Mouse (Mus musculus) monocyte, adult 5-6 weeks (primary cell): ENCODE data around the gene Lrrc46. TPM values are rescaled to one million over a fixed set of nuclear protein-coding genes. Genes with fewer than 3 reads are reported as not detected.

ENCODE experiments used
- ATAC-seq: fragments of 153-309, 156-312 bp; replicated peaks from 2 replicates; pipeline ENCODE4 v1.8.0; 2017; ENCODE audit warnings: mild to moderate bottlenecking; ENCODE audit not compliant: low TSS enrichment, insufficient number of reproducible peaks, severe bottlenecking, poor library complexity, low FRiP score
- total RNA-seq: library from RNA; stranded (forward); fragments of 200-1000, 200-491, 200-594 nt; gene quantifications from 3 replicates; pipeline ENCODE4 v1.2.3, GENCODE M21; 2017

Lrrc46 gene
- total RNA-seq, 1 experiment from 2014 or later = not detected

DNA sequence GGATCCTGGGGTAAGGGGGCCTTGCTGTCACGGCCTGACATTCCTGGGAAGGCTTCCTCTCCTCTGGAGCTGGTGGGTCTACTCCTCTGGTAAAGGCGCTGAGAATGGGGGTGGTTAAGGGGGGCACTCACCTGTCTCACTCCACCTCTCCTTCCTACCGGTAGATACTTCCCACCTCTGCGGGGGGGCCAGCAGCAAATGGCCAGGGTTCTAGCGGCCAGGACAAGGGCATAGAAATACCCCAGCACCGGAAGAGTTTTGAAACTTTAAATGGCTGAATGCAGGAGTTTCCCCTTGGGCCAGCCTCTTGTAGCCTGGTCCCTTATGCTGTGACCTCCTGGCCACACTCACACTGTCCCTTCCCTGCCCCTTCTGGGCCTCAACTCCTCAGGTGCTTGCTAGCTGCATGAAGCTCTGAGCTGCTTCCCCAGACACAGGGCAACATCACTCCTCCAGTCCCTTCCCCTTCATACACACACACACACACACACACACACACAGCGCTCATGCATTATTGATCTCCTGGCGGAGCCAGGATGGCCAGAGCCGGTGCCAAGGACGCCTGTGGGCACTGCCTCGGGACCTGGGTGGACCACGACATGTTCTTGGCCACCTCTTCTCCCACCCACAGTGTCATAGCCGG, 9.9 kb upstream of the Lrrc46 start:
- no peak; the same call in 1 of the 2 replicates for ATAC-seq

GRCm38 (mm10) chr11:97050216-97050943, 9.2 kb upstream of the Lrrc46 start, which contains the start of gene Osbpl7:
Osbpl7 (plus strand) TSS chr11:97050628.
- ATAC-seq = peak; percentile 54

GRCm38 (mm10) chr11:97049492-97050085, 8.4 kb upstream of the Lrrc46 start:
- no peak for ATAC-seq

GRCm38 (mm10) chr11:97048090-97048650, 7.0 kb upstream of the Lrrc46 start:
- ATAC-seq = no peak

DNA sequence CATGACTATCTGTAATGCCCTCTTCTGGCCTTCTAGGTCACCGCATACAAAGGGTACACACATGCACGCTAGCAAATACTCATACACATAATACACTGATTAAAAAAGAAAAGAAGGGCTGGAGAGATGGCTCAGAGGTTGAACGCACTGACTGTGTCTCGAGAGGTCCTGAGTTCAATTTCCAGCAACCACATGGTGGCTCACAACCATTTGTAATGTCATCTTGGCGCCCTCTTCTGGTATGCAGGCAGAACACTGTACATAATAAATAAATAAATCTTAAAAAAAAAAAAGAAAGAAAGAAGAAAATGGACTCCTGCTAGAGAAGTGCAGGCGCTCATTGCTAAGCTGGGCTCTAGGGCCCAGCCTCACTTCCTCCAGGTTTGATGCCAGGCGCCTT, 4.7 kb upstream of the Lrrc46 start:
- ATAC-seq = no peak

- ATAC-seq = no peak
Measured at GRCm38 (mm10) chr11:97044902-97045301, 3.7 kb upstream of the Lrrc46 start.

DNA sequence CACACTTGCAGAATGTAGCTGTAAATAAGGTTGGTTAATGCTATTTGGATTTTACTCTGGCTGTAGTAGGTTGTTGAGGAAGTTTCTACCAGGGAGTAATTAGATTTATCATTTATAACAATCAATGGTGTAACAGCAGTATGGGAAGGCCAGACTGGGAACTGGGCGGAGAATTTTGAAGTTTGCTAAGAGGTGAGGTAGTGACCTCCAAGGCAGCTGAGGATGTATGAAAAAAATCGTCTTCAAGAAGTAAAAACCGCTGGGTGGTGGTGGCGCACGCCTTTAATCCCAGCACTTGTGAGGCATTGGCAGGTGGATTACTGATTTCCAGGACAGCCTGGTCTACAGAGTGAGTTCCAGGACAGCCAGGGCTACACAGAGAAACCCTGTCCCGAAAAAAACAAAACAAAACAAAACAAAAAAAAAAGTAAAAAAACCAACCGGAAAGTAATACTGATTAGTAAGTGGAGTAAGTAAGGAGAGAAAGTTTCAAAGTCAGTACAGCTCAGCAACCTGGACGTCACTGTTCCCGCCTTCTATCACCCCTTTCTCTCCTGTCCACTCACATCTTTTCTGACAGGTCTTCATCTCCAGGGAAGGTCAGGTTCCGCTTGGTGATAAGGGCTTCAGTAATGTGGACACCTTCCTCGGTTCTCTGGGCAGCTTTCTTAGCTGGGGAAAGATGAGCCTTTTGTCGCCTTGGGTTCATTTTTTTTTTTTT, 746 bp downstream of the Lrrc46 start:
- ATAC-seq = no peak

- no peak for ATAC-seq
Measured at GRCm38 (mm10) chr11:97038881-97039280, 2.3 kb downstream of the Lrrc46 start.

- no peak for ATAC-seq
Measured at GRCm38 (mm10) chr11:97036141-97036540, 5.1 kb downstream of the Lrrc46 start.

DNA sequence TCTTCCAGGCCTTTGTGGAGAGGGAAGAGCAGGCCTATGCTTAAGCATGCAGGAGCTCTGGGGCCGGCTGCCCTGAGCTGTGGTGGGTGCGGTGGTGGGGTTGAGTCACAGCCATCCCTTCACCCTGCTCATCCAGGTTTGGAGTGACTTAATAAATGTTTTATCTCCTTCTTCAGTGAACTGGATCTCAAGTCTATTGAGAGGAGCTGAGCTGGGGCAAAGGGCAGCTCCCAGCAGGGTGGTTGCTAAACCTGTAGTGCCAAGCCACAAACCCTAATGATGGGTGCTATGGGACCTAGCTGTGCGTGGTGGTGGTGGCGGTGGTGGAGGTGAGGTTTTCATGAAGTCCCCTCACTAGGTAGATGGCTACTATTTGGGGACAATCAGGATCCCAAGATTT, 7.4 kb downstream of the Lrrc46 start:
- ATAC-seq = no peak

GRCm38 (mm10) chr11:97032499-97032898, 8.7 kb downstream of the Lrrc46 start:
- no peak for ATAC-seq

- ATAC-seq = no peak
Measured at GRCm38 (mm10) chr11:97031977-97032376, 9.2 kb downstream of the Lrrc46 start.

GRCm38 (mm10) chr11:97030426-97030825, 10.8 kb downstream of the Lrrc46 start:
- ATAC-seq = no peak

- peak; percentile 86 for ATAC-seq
Measured at GRCm38 (mm10) chr11:97029686-97030417, 11.4 kb downstream of the Lrrc46 start, which contains the start of gene Scrn2. Scrn2 (plus strand) TSS chr11:97029938.

DNA sequence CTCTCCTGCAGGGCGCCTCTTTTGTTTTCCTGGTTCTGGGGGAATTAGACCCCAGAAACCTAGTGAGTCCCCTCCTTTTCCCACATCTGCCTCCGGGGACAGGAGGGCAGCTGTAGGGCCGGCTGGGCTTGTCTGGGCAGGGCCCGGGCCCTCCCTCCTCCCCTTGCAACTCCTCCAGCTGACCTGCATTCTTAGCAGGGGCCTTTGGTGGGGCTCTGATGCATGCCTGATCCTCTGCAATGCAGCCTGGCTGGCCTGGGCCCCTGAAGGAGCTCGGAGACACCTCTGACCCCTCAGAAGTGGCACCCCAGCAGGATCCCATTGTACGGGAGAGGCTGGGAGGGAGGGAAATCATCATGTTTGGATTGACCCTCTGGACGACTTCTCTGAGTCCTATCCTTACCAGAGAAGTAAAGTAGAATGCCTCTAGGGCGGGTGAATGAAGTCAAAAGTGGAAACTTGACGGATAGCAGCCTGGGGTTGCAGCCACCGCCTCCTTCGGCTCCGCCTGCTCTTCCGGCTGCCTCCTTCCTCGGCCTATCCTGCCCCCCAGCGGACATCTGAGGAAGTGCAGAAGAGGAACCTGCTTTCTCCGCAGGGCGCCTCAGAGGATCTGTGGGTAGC, 15.4 kb downstream of the Lrrc46 start:
- ATAC-seq = peak; percentile 91

DNA sequence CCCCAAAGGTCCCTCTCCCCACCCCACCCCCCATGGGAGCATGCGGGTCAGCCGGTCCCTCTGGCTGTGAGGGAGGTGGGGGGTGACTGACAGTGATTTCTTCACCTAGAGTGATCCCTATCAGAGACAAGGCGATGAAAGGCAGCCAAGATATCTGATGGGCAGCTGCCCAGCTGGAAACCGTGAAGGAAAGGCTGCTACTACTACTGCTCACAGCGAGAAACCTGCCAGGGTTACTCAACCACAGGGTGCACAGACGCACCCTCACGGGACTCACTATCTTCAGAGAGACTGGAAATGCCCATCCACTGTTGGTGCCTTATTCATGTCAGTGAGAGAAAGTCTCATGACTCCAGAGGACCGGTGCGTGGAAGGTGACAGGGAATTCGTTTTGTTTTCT, 16.2 kb downstream of the Lrrc46 start:
- ATAC-seq = no peak

GRCm38 (mm10) chr11:97021873-97022484, 19.2 kb downstream of the Lrrc46 start:
- peak; percentile 52 for ATAC-seq
